Mouse (Mus musculus) splenic B cell, adult 2 months (primary cell): ENCODE measurements around the gene Pnn.

Experiments used
- DNase-seq: peaks from one replicate; pipeline ENCODE4 v3.0.0-alpha.2; 2011; ENCODE audit warnings: low read depth, low spot score
- H3K27me3 ChIP-seq: 2 replicates; pipeline ENCODE4 v1.6.1; 2012; ENCODE audit warnings: mild to moderate bottlenecking, low read length, moderate library complexity, mixed read lengths; ENCODE audit not compliant: control insufficient read depth, poor library complexity, insufficient read depth, severe bottlenecking
- H3K36me3 ChIP-seq: 2 replicates; pipeline ENCODE4 v1.6.1; 2012; ENCODE audit warnings: mild to moderate bottlenecking, low read length, moderate library complexity, mixed read lengths; ENCODE audit not compliant: control insufficient read depth, poor library complexity, insufficient read depth, severe bottlenecking

Gene Pnn

DNA sequence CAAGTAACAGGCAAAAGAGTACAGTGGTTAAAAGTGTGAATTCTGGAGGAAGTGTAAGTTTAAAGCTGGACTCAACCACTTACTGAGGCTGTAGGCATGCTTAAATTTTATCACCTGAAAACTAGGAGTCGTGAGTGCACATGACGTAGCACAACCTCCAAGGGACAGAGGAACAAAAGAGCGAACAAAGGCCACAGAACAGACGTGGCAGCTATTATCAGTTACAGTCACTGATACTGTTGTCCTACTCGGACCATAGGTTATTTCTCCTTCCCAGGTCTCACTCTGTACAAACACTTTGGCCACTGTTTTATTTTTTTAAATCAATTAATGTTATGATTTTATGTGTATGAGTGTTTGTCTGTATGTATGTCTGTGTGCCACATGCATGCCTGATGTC lies 38.1 kb downstream of the Pnn start:
- DNase-seq: no peak
- no peaks in the 10 kb centered on the region for H3K27me3 ChIP-seq
- H3K36me3 ChIP-seq: no peaks in the 10 kb centered on the region

DNA sequence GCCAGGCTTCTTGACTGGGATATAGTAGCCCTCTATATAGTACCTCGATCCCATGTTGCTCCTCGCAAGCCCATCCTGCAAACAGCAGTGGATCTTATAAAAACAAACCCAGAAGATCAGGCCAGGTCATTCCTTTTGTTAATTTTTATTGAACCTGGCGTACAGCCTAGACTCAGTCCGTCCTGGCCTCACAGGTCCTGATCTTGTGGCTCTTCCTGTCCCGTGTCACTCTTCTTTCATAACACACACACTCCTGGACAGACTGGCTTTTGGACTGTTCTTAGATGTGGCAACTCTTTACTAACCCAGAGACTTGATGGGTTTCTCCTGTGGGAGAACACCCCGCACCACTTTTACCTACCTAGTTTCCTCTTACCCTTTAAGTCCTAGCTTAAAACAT lies 39.2 kb downstream of the Pnn start:
- DNase-seq: no peak
- Histone ChIP-seq H3K36me3 (no peaks in the 10 kb centered on the region), H3K27me3 (no peaks in the 10 kb centered on the region)

DNA sequence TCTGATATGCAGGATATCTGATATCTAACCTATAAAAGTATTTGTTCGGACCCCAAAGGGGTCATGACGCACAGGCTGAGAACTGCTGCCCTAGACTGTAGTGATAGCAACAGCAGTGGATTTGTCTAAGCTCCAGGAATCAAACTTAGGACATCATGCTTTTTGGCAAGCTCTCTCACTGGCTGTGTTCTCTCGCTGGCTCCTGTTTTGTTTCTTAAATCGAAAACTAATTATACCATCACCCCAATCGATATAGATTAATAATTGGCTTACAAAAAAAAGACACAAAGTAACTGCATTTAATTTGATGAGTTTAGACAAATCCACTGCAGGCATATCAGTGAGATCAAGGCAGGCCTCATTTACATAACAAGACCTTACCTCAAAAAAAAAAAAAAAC lies 39.8 kb downstream of the Pnn start:
- DNase-seq: no peak
- no peaks in the 10 kb centered on the region for H3K27me3 ChIP-seq
- no peaks in the 10 kb centered on the region for H3K36me3 ChIP-seq

DNA sequence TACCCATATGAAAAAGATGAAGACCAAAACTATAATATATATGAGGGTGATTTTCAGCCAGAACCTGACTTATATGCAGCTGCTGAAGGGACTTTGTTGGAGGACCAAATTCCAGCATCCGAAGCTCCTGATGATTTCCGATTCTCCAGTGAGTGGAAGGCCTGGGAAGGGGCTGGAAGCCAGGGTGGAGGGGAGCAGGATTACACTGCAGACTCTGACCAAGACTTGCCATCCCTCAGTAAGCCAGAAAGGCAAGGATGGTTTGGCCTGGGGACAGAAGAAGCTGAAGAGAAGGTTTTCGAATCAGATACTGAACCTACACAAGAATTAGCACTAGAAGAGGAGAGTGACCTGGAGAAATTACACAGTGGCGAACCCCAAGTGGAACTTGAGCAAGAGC lies 41.2 kb downstream of the Pnn start:
- H3K27me3 ChIP-seq: no peaks in the 10 kb centered on the region
- H3K36me3 ChIP-seq: no peaks in the 10 kb centered on the region
- DNase-seq: no peak

DNA sequence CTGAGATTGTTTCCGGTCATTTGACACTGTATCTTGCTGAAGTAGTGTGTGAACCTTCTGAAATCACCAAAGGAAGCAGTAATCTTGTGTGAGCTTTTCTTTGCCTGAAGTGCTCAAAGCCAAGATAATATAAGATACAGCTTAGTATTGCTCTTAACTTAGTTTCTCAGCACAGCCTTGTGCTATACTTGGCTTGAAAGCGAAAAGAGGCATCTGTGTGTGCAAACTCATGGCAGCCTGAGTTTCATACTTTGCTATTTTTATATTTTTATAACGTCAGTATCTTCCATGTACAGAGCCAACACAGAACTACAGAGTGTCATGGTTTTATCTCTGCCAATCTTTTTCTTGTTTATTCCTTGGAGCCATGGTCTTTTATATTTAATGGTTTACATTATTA lies 50.5 kb downstream of the Pnn start:
- DNase-seq: no peak
- Histone ChIP-seq H3K27me3 (no peaks in the 10 kb centered on the region), H3K36me3 (no peaks in the 10 kb centered on the region)
